Mouse (Mus musculus): ENCODE results near the gene E130311K13Rik. TPM values are rescaled to one million over a fixed set of nuclear protein-coding genes. Genes with fewer than 3 reads are reported as not detected.

The E130311K13Rik gene
- polyA plus RNA-seq, 1 experiment from 2014 or later = 4.1 TPM

DNA sequence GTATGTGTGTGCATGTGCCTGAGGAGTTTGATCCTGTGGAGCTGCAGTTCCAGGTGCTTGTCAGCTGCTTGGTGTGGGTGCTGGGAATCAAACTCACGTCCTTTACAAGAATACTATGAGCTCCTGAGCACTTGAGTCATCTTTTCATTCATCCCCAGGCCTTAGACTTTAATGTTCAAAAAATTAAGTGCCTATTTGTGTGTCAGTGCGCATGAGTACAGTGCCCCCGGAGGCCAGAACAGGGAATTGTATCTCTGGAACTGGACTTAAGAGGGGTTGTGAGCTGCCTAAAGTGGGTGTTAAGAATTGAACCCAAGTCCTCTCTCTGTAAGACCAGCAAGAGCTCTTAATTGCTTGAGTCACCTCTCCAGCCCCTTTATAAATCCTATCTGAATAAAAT is 9.6 kb downstream of the E130311K13Rik start:
- WGBS = 58% methylated on average over 3 of the region's 3 CpGs
- Histone ChIP-seq H3K4me1 (replicated peaks) (no peaks in the 10 kb centered on the region), H3K9me3 (no peaks in the 10 kb centered on the region), H3K4me3 (replicated peaks) (no peak overlapping the region), H3K27me3 (no peaks in the 10 kb centered on the region), H3K27ac (no peak overlapping the region), H3K4me2 (replicated peaks) (no peak overlapping the region), H3K36me3 (0 out of 2 replicates have a peak, but pooled peaks cover 2% of the 10 kb centered on the region), H3K9ac (replicated peaks) (no peak overlapping the region)
- ATAC-seq = no peak

DNA sequence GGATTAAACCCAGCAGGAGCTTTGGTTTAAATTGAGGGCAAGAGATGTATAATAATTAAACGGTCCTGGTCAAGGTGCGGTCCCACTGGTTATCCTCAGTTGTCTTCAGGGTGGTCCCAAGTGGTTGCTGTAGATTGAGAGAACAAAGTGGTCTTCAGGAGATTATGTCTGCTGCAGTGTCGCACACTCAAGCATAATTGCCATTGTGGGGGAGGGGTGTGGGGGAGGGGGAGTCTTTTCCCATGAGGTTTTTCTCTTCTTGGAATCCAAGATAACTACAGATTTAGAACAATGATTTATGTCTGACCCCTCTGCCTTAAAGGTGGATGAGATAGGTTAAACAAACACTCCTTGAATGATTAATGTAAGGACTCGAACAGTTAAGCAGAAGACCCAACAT is 19.0 kb downstream of the E130311K13Rik start:
- Histone ChIP-seq H3K9ac (replicated peaks) (no peak overlapping the region), H3K36me3 (no peaks in the 10 kb centered on the region), H3K27ac (no peak overlapping the region), H3K27me3 (no peaks in the 10 kb centered on the region), H3K4me2 (replicated peaks) (no peak overlapping the region), H3K4me1 (replicated peaks) (peaks cover 3% of the 10 kb centered on the region), H3K9me3 (no peaks in the 10 kb centered on the region), H3K4me3 (replicated peaks) (no peak overlapping the region)
- no peak for ATAC-seq
- WGBS = 91% methylated on average over 4 of the region's 4 CpGs

DNA sequence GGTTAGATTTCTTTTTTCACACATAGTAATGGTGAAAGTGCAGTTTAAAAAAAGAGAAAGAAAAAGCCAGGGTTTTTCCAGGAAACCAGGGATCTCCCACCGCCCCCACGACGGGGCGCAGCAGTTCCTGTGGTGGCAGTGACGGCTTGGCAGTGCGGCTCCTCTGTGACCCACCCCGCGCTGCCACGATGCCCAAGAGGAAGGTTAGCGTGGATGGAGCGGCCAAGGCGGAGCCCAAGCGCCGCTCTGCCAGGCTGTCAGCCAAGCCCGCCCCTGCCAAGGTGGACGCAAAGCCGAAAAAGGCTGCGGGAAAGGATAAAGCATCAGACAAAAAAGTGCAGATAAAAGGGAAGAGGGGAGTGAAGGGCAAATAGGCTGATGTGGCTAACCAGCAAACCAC is 24.0 kb downstream of the E130311K13Rik start:
- H3K4me2 ChIP-seq (replicated peaks) = peak overlapping the region; percentile 68
- ATAC-seq = peak; percentile 60
- no peaks in the 10 kb centered on the region for H3K36me3 ChIP-seq
- H3K27ac ChIP-seq = no peak overlapping the region
- under 1% methylated on average over 18 of the region's 18 CpGs for WGBS
- H3K27me3 ChIP-seq = peaks cover 4% of the 10 kb centered on the region
- H3K4me1 ChIP-seq (replicated peaks) = peaks cover 16% of the 10 kb centered on the region
- H3K9me3 ChIP-seq = no peaks in the 10 kb centered on the region
- H3K9ac ChIP-seq (replicated peaks) = peak overlapping the region; percentile 66
- peak overlapping the region; percentile 39 for H3K4me3 ChIP-seq (replicated peaks)

DNA sequence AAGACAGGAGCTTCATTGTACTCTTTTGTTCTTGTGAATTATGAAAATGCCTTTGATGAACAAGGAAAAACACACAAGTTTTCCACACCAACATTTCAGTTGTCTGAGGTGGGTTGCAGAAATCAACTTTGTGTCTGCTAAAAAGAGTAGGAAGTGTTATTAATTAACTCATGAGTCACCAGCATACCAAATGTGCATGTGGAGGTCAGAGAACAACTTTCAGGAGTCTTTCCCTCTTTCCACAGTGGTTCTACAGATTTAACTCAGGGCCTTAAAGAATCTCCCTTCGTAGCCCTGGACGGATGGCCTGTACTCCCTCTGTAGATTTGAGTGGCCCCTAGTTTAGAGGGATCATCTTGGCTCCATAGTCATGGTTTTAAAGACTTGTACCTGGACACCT is 25.1 kb downstream of the E130311K13Rik start:
- Histone ChIP-seq H3K27me3 (peaks cover 4% of the 10 kb centered on the region), H3K9me3 (no peaks in the 10 kb centered on the region), H3K4me3 (replicated peaks) (no peak overlapping the region), H3K4me2 (replicated peaks) (no peak overlapping the region), H3K4me1 (replicated peaks) (peaks cover 22% of the 10 kb centered on the region), H3K27ac (no peak overlapping the region), H3K36me3 (no peaks in the 10 kb centered on the region), H3K9ac (replicated peaks) (no peak overlapping the region)
- no peak for ATAC-seq
- 78% methylated on average over 2 of the region's 2 CpGs for WGBS

DNA sequence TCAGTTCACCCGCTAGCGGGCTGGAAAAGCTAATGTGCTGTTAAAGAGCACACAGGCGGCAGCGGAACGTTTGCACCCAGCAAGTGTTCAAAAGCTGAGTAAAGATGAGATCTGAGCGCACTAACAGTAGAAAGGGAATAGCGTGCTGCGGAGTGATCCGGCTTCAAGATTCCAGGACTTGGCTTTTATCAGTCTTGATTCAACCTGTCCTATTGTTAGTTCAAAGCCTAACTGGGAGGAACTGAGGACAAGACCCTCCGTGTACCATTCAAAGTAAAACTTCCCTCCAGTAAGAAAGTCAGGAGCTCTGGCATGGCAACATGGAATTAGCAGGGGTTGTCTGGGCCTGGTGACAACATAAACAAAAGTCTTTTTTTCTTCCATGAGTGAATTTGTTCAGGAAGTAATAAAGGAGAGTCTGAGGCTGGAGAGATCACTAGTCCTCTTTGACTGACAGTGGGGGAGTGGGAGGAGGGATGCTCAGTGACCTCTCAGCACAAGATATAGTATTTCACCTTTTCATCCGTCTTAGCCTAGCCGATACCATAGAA is 29.2 kb downstream of the E130311K13Rik start:
- Histone ChIP-seq H3K9ac (replicated peaks) (0 out of 2 replicates have a peak overlapping the region, but pooled peaks have one; percentile 23), H3K4me1 (replicated peaks) (peaks cover 47% of the 10 kb centered on the region), H3K36me3 (no peaks in the 10 kb centered on the region), H3K27me3 (peaks cover 4% of the 10 kb centered on the region), H3K9me3 (no peaks in the 10 kb centered on the region), H3K4me3 (replicated peaks) (peak overlapping the region; percentile 65), H3K4me2 (replicated peaks) (peak overlapping the region; percentile 65), H3K27ac (peak overlapping the region; percentile 91)
- ATAC-seq = peak; percentile 13; the same call in 1 of the 2 replicates
- under 1% methylated on average over 12 of the region's 12 CpGs for WGBS

DNA sequence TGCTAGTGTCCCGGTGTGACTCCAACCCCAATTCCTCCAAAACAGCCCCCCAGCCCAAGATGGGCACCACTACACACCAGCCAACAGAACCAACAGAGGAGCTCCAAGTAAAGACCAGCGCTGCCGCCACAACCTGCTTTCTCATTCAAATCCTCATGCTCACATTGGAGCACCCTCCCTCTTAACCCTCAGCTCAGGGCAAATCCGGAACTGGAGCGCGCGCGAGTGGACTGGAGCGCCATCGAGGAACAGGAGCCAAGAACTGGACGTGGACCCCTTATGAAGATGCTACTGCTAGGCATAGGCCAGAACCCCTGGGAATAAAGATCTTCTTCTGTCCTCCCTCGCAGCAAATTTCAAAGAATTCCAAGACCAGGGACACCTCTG is 30.0 kb downstream of the E130311K13Rik start, which contains the start of gene Plch1:
Plch1 (minus strand) TSS at position 164 of the 387 bp plus-strand sequence.
- Histone ChIP-seq H3K4me2 (replicated peaks) (peak within 1 kb of the TSS; percentile 65), H3K9me3 (no peaks in the 10 kb centered on the region), H3K9ac (replicated peaks) (peak within 1 kb of the TSS; percentile 79), H3K36me3 (no peaks in the 10 kb centered on the region), H3K27me3 (peaks cover 2% of the 10 kb centered on the region), H3K27ac (peak within 1 kb of the TSS; percentile 91), H3K4me1 (replicated peaks) (peaks cover 46% of the 10 kb centered on the region), H3K4me3 (replicated peaks) (peak within 1 kb of the TSS; percentile 65)
- ATAC-seq = peak; percentile 85
- 0% methylated on average over 12 of the region's 12 CpGs for WGBS

DNA sequence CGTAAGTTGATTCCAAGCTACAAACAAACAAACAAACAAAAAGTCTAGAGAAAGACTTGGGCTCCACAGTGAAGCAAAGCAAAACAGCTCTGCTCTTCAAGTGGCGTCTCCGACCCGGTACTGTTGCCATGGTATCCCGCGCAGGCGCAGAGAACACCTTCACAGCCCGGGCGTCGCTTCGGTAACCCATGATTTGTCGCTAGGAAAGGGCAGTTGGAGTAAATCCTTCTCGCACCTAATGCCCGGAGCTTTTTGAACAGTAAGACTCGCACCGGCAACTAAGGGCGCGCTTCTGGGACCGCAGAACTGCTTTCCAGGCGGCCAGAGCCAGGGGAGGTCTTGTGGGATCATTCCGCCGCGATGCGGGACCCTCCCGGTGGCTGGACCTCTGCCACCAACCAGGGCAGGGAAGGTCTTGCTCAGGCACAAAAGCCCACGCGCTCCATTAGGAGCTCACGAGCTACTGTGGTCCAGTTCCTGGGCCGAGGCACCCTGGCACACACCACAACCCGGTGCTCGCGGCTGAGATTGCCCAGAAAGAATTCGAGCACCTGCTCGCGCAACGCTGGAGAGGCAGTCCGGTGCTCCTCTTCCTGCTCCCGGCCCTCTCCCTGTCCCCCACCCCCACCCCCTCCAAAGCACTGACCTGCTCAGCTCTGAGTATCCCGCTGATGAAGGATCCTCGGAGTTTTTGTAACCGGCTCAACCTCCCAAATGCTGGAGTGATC is 30.5 kb downstream of the E130311K13Rik start:
- Histone ChIP-seq H3K4me2 (replicated peaks) (peak overlapping the region; percentile 65), H3K9me3 (no peaks in the 10 kb centered on the region), H3K4me1 (replicated peaks) (peaks cover 46% of the 10 kb centered on the region), H3K27ac (peak overlapping the region; percentile 91), H3K27me3 (no peaks in the 10 kb centered on the region), H3K4me3 (replicated peaks) (peak overlapping the region; percentile 65), H3K9ac (replicated peaks) (peak overlapping the region; percentile 79), H3K36me3 (no peaks in the 10 kb centered on the region)
- peak; percentile 89 for ATAC-seq
- WGBS = under 1% methylated on average over 41 of the region's 41 CpGs

DNA sequence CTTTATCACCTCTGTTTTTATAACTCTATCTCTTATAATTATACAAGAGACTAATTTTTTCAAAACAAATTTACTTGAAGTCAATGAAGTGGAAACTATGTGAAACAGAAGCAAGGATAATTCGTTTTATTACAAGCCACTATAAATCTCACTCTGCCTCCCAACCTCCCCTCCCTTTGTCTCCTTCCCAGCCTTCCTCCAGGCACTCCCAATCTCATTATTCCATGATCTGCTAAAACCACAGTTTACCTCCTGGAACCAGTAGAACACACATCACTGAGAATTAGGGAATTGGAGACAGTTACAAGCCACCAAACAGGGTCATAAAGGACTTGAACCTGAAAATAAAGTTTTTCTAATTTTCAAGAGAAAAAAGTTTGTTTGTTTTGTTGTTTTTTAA is 32.1 kb downstream of the E130311K13Rik start:
- Histone ChIP-seq H3K4me1 (replicated peaks) (peaks cover 49% of the 10 kb centered on the region), H3K9me3 (no peaks in the 10 kb centered on the region), H3K4me3 (replicated peaks) (peak overlapping the region; percentile 65), H3K27me3 (no peaks in the 10 kb centered on the region), H3K9ac (replicated peaks) (peak overlapping the region; percentile 60), H3K27ac (peak overlapping the region; percentile 56), H3K36me3 (no peaks in the 10 kb centered on the region), H3K4me2 (replicated peaks) (peak overlapping the region; percentile 65)
- 10% methylated on average over 1 of the region's 1 CpGs for WGBS
- no peak for ATAC-seq

DNA sequence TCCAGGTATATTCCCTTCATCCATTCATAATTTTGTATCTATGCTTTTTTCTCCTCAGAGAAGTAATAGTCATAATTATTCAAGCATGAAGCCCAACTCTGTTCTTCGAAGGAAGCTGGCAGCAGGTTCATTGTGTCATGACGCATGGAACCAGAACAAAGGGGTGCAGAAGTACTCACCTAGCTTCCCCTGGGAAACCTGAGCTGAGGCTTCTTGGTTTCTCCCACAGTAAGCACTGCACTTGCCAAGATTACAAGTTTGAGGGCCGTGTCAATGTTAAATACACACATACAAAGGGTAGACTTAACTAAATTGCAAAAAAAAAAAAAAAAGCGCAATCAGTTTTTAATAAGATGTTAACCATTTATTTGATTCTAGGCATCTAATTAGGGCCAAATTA is 33.0 kb downstream of the E130311K13Rik start:
- no peaks in the 10 kb centered on the region for H3K36me3 ChIP-seq
- no peak overlapping the region for H3K9ac ChIP-seq (replicated peaks)
- H3K27ac ChIP-seq = peak overlapping the region; percentile 58; the same call in 1 of the 2 replicates
- H3K4me3 ChIP-seq (replicated peaks) = no peak overlapping the region
- 38% methylated on average over 4 of the region's 4 CpGs for WGBS
- H3K4me1 ChIP-seq (replicated peaks) = peaks cover 46% of the 10 kb centered on the region
- no peaks in the 10 kb centered on the region for H3K9me3 ChIP-seq
- H3K4me2 ChIP-seq (replicated peaks) = peak overlapping the region; percentile 65
- ATAC-seq = no peak
- no peaks in the 10 kb centered on the region for H3K27me3 ChIP-seq

DNA sequence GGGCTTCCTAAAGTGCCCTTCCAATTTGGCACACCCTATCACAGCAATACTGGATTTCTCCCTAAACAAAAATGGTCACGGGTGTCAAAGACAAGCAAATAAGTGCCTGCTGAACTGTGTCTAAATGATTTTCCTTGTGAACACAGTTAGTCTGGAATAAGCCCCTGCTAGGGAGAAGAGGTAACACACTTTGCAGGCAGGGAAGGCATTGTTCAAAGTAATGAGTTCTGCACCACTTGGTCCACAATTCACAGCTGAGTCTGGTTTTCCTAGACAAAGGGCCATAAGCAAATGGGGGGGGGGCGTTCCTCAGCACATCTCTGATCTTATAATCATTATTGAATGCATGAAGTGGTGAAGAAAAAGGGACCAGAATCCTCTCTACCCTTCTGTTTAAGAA is 33.5 kb downstream of the E130311K13Rik start:
- Histone ChIP-seq H3K27me3 (no peaks in the 10 kb centered on the region), H3K4me1 (replicated peaks) (peaks cover 43% of the 10 kb centered on the region), H3K9ac (replicated peaks) (no peak overlapping the region), H3K4me2 (replicated peaks) (peak overlapping the region; percentile 36), H3K36me3 (no peaks in the 10 kb centered on the region), H3K9me3 (no peaks in the 10 kb centered on the region), H3K4me3 (replicated peaks) (no peak overlapping the region), H3K27ac (peak overlapping the region; percentile 58; the same call in 1 of the 2 replicates)
- ATAC-seq = no peak
- 10% methylated on average over 2 of the region's 2 CpGs for WGBS

DNA sequence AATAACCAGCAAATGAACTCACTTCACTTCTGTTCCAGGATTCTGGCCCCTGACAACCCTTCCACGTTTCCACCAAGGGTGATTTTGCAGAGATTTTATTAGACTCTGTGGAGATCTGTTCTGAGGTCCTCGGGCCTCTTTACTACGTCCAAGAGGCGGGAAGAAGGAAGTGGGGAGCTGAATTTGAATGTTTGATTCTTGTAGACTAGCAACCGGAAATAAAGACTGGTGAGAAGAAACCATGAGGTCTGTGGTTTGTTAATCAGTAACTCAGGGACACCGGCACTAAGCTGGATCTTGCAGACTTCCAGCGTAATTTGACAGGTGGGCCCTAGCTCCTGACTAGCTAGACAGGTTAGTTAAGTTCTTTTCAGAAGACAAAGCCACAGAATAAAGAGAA is 35.6 kb downstream of the E130311K13Rik start:
- WGBS = 63% methylated on average over 7 of the region's 7 CpGs
- Histone ChIP-seq H3K36me3 (no peaks in the 10 kb centered on the region), H3K4me2 (replicated peaks) (no peak overlapping the region), H3K9ac (replicated peaks) (no peak overlapping the region), H3K4me1 (replicated peaks) (peaks cover 35% of the 10 kb centered on the region), H3K9me3 (no peaks in the 10 kb centered on the region), H3K27me3 (no peaks in the 10 kb centered on the region), H3K27ac (no peak overlapping the region), H3K4me3 (replicated peaks) (no peak overlapping the region)
- no peak for ATAC-seq

DNA sequence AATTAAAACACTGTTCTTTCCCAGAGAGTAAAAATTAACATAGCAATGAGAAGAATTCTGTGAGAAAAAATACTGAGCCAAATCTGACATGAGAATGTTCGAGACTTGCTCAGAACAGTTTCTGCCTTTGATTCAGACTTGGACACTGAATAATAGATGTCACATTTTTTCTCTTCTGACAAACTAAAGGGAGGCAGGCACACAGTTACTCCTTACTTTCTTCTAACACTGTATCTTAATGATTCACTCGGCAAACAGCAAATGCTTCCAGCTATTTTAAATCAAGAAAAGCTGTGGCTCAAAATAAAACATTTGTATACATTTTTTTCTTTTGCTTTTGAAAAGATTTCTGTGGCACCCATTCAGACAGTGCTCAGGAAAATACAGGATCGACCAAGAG is 37.1 kb downstream of the E130311K13Rik start:
- Histone ChIP-seq H3K36me3 (no peaks in the 10 kb centered on the region), H3K9me3 (no peaks in the 10 kb centered on the region), H3K27me3 (no peaks in the 10 kb centered on the region), H3K4me1 (replicated peaks) (peaks cover 24% of the 10 kb centered on the region), H3K27ac (no peak overlapping the region), H3K4me3 (replicated peaks) (no peak overlapping the region), H3K9ac (replicated peaks) (no peak overlapping the region), H3K4me2 (replicated peaks) (no peak overlapping the region)
- no peak for ATAC-seq
- 60% methylated on average over 3 of the region's 3 CpGs for WGBS
